Mouse (Mus musculus) left cerebral cortex, adult 2 months (tissue): ENCODE data around the gene Olfr600. TPM values are rescaled to one million over a fixed set of nuclear protein-coding genes. Genes with fewer than 3 reads are reported as not detected.
"Not testable (repeated sequence)": the region's sequence is repeated elsewhere in the genome, so short reads cannot be mapped to it uniquely, and the experiment has no call there.

Experiments
- DNase-seq, 2 experiments: peaks; one replicate each; pipeline ENCODE4 v3.0.0; 2021 to 2022; ENCODE audit warnings: low spot score in 2 of 2, mixed read lengths in 1 of 2; ENCODE audit errors: extremely low spot score in 1 of 2
- H3K27ac ChIP-seq: fragments of 200-600 bp; 2 replicates; pipeline ENCODE4 v1.8.1; 2022
- H3K4me3 ChIP-seq: fragments of 200-600 bp; 2 replicates; pipeline ENCODE4 v1.8.1; 2022
- CTCF ChIP-seq: fragments of 200-600 bp; IDR thresholded peaks from 2 replicates; pipeline ENCODE4 v1.8.1; 2022; ENCODE audit warnings: antibody characterized with exemption, mild to moderate bottlenecking, moderate library complexity
- intact Hi-C: fragments of 180-260 bp; cut with DNase I; formaldehyde crosslinking; loops from one replicate; pipeline ENCODE4 v1.15.1; 2025
- long read RNA-seq, 2 experiments: library from polyadenylated mRNA; stranded (forward); transcript quantifications; one replicate each; pipeline ENCODE4 v2.0.0; 2021; ENCODE audit warnings: borderline mapping rate in 2 of 2
- total RNA-seq, 2 experiments: library from RNA; stranded (reverse); gene quantifications; 2 replicates each; pipeline ENCODE4 v1.2.3; 2021

Olfr600 gene
- not detected for total RNA-seq
- long read RNA-seq, experiment 1: 0 reads
- long read RNA-seq, experiment 2: 0 reads

DNA sequence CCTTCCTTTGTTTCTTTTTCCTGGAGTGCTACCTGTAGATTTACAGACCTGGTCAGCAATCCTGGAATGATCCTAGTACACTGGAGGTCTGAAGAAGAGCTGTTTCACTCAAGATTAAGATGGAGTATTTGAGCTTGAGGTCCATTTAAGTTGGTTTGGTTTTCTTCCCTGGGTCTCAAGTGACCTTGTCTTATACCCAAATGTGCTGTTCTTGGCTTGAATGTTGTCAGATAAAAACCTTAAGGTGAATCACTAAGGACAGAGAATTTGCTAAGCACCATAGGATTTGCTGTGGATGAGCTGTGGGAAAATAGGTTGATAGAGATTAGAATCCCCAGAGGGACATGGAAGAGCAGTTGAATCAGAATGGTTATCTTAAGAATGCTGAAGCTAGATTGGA is at the start of gene Olfr600:
Gene Olfr600, minus strand, starts transcription at position 101 of the 400 bp plus-strand sequence.
- Histone ChIP-seq H3K27ac (no peak within 1 kb of the TSS), H3K4me3 (no peak within 1 kb of the TSS)
- DNase-seq: no peak
- intact Hi-C loops: no loop called here
- no peak for TF ChIP-seq CTCF

DNA sequence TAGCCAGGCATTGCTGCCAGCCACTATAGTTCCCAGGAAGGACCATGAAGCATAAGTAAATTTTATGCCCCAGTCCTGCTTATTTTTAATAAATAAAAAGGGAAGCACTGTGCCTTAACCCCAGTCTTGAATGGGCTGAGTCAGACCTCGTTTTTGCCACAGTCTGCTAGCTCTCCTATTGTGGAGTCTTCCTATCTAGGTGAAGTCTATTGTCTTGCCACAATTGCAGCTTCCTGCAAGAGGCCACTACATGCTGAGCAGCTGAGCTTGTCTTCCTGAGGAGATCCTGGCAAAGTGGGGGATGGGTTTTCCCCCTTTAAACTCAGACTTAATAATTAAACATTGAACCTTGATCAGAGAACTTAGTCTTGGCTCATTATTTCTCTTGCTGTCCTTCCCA is 49.5 kb upstream of the Olfr600 start:
- intact Hi-C loops: loop anchor here (10.0 kb wide), 1 partner anchor 1386 kb away; no protein-coding TSS in a partner anchor
- Histone ChIP-seq H3K27ac (no peak overlapping the region), H3K4me3 (no peak overlapping the region)
- no peak for TF ChIP-seq CTCF
- no peak for DNase-seq

DNA sequence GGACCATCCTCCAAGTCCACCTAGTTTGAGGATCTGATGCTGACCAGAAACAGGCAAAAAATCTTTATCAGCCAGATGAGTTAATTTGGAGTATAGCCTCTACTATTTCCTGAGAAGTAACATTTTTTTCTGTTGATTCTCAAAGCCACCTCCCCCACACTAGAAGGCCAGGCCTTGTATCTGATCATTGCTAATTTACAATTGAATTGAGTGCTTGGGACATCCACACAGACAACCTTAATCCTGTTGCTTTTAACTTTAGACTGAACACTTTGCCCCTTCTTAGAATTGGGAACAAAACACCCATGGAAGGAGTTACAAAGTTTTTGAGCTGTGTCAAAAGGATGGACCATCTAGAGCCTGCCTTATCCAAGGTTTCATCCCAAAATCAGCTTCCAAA is 48.3 kb upstream of the Olfr600 start:
- TF ChIP-seq CTCF: no peak
- no peak overlapping the region for H3K27ac ChIP-seq
- H3K4me3 ChIP-seq: no peak overlapping the region
- DNase-seq: no peak
- intact Hi-C loops: loop anchor here (10.0 kb wide), 1 partner anchor 1387 kb away; no protein-coding TSS in a partner anchor

DNA sequence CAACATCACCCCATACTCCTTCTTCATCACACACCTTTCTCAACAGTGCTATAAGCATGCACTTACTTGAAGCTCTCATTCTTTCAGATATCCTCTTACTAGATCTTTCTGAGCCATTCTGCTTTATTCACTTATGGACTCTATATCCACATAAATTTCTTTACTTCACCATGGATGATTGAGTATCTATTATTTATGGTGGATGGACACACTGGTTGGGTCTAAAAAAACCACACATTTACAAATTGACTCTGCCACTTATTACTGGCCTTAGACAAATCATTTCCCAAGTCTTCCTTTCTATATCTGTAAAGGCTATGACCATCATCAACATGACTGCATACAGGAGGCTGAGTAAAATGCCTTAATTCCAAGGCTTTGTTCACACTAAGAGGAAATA is 36.6 kb upstream of the Olfr600 start, which contains the start of gene Olfr603:
Gene Olfr603, minus strand, starts transcription at position 101 of the 400 bp plus-strand sequence.
- intact Hi-C loops: no loop called here
- no peak for TF ChIP-seq CTCF
- no peak for DNase-seq
- H3K4me3 ChIP-seq: no peak within 1 kb of the TSS
- H3K27ac ChIP-seq: no peak within 1 kb of the TSS

DNA sequence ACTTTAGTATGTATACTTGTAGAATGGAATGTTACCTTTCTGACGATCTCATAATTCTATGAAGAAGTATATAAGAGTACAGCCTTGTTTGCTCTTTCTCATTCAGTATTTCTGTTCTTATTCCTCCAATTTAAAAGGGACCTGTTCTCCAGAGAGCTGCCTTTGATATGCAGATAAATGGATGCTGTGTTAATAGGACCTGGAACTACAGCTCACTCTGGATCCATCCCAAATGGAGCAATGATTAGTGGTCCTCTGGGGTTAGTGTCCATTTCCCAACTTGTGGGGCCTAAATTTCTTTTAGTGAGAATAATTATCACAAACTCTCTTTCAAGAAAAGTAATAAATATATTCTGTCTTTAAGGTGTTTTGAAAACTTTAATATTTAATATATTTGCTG is 13.1 kb upstream of the Olfr600 start, which contains the start of gene Olfr601:
Gene Olfr601, minus strand, starts transcription at position 101 of the 400 bp plus-strand sequence.
- Histone ChIP-seq H3K4me3 (no peak within 1 kb of the TSS), H3K27ac (no peak within 1 kb of the TSS)
- no peak for DNase-seq
- intact Hi-C loops: no loop called here
- TF ChIP-seq CTCF: no peak

DNA sequence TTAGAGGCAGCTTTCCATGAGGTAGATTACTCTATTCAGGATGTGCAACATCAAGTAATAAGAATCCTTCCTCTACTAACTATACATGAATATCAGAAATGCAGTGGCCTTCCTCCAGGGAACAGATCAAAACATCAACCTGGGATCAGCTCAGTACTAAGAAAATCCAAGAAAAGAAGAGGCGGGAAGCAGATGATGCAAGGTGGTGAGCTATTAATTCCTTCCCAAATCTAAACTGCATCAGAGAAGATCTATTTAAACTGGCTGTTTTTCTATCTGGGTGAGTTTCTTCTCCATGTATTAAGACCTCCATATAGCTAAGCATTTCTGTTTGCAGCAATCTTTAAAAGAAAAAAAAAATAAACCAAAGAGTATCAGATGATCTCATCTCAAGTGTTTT is 13.9 kb downstream of the Olfr600 start, which contains the start of gene Olfr599:
Gene Olfr599, plus strand, starts transcription at position 301 of the 400 bp plus-strand sequence.
- intact Hi-C loops: no loop called here
- DNase-seq: no peak
- Histone ChIP-seq H3K27ac (no peak within 1 kb of the TSS), H3K4me3 (no peak within 1 kb of the TSS)
- TF ChIP-seq CTCF: no peak

DNA sequence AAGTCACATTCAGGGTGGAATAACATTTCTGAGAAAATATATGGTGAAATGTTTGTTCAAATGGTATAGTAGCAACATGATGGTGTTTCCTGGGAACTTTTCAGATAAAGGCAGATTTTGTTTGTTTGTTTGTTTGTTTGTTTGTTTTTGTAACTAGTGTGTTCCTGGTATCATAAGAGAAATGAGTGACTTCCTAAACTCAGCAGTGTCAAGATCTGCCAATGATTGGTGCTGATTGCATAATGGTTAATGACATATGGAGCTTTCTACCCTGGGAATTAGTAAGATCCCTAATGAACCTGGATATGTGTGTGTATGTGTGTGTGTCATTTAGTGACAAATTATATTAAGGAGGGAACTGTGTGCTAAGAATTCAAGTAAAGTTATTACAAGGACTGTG is 26.2 kb downstream of the Olfr600 start, which contains the start of gene Olfr598:
Gene Olfr598, plus strand, starts transcription at position 301 of the 400 bp plus-strand sequence.
- intact Hi-C loops: no loop called here
- Histone ChIP-seq H3K4me3 (no peak within 1 kb of the TSS), H3K27ac (no peak within 1 kb of the TSS)
- DNase-seq: no peak
- TF ChIP-seq CTCF: no peak

DNA sequence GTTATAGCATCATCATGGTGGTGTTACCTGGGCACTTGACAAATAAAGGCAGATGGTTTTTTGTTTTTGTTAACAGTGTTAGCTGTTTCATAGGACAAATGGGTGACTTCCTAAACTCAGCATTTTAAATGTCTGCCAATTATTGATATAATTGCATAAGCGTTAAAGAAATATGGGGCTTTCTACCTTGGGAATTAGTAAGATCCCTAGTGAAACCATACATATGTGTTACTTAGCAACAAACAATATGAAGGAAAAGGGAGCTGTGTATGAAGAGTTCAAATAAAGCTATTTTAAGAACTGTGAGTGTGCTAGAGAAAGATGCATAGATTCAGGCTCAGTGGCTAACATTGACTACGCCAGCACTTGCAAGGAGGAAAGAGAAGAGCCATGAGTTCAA is 33.5 kb downstream of the Olfr600 start, which contains the start of gene Olfr597:
Gene Olfr597, plus strand, starts transcription at position 301 of the 400 bp plus-strand sequence.
- not testable (repeated sequence) for DNase-seq, H3K4me3 ChIP-seq, H3K27ac ChIP-seq
- intact Hi-C loops: loop anchor here (5.0 kb wide), 1 partner anchor 56 kb away; no protein-coding TSS in a partner anchor

DNA sequence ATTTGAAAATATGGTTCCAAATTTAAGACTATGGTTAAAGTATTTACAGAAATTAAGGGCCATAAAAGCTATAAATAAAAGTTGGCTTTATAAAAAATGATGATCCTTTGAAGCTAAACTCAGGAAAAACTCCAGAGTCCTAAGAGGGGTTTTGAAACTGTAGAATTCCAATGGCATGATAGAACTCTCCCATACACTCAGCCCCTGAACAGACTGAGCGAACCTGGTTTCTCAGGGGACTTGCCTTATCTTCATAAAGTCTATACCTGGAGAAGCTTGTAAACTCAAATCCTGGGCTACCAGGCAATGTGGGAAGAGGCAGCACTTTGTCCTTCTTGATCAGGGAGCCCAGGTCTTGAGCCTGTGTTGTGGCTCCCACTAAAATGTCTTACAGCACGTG is 44.1 kb downstream of the Olfr600 start, which contains the start of gene Olfr596:
Gene Olfr596, plus strand, starts transcription at position 301 of the 400 bp plus-strand sequence.
- H3K27ac ChIP-seq, intact Hi-C loops, H3K4me3 ChIP-seq, DNase-seq: not testable (repeated sequence)

Other genes with a start within 250 kb of the Olfr600 start
- not detected for gene Olfr586, start 224.0 kb downstream of the Olfr600 start, total RNA-seq
- not detected for gene Olfr588-ps1, start 208.8 kb downstream of the Olfr600 start, total RNA-seq
- gene Olfr589, start 193.3 kb downstream of the Olfr600 start, total RNA-seq: not detected
- not detected for gene Olfr591, start 171.3 kb downstream of the Olfr600 start, total RNA-seq
- not detected for gene Olfr592, start 164.9 kb downstream of the Olfr600 start, total RNA-seq
- not detected for gene Olfr593, start 137.8 kb downstream of the Olfr600 start, total RNA-seq
- gene Olfr594, start 132.7 kb downstream of the Olfr600 start, total RNA-seq: not detected
- not detected for gene Usp17ld, start 97.2 kb downstream of the Olfr600 start, total RNA-seq
- gene Olfr596, start 44.0 kb downstream of the Olfr600 start, total RNA-seq: not detected
- gene Olfr597, start 33.4 kb downstream of the Olfr600 start, total RNA-seq: not detected
- gene Olfr598, start 26.1 kb downstream of the Olfr600 start, total RNA-seq: not detected
- gene Olfr599, start 13.8 kb downstream of the Olfr600 start, total RNA-seq: not detected
- not detected for gene Olfr601, start 13.0 kb upstream of the Olfr600 start, total RNA-seq
- gene Olfr603, start 36.5 kb upstream of the Olfr600 start, total RNA-seq: not detected
- not detected for gene Usp17lc, start 65.4 kb upstream of the Olfr600 start, total RNA-seq
- gene Olfr605, start 95.8 kb upstream of the Olfr600 start, total RNA-seq: not detected
- not detected for gene Olfr606, start 99.4 kb upstream of the Olfr600 start, total RNA-seq
- gene Olfr607, start 114.5 kb upstream of the Olfr600 start, total RNA-seq: not detected
- not detected for gene Olfr608, start 120.2 kb upstream of the Olfr600 start, total RNA-seq
- gene Olfr609, start 148.4 kb upstream of the Olfr600 start, total RNA-seq: not detected
- gene Olfr610, start 162.5 kb upstream of the Olfr600 start, total RNA-seq: not detected
- gene Olfr611, start 171.2 kb upstream of the Olfr600 start, total RNA-seq: not detected
- gene Olfr612, start 193.0 kb upstream of the Olfr600 start, total RNA-seq: not detected
- not detected for gene Olfr613, start 198.4 kb upstream of the Olfr600 start, total RNA-seq
- gene Olfr615, start 206.4 kb upstream of the Olfr600 start, total RNA-seq: not detected
- not detected for gene Olfr616, start 219.5 kb upstream of the Olfr600 start, total RNA-seq
- gene Olfr617, start 223.4 kb upstream of the Olfr600 start, total RNA-seq: not detected
- not detected for gene Olfr618, start 240.4 kb upstream of the Olfr600 start, total RNA-seq